Mouse (Mus musculus): Measurements from ENCODE around the gene Olfr1178. TPM values are rescaled to one million over a fixed set of nuclear protein-coding genes. Genes with fewer than 3 reads are reported as not detected.

The Olfr1178 gene
- not detected in 2 replicates for polyA plus RNA-seq (2015; fragmentation: Nextera tagmentation; extraction: Ambion mirVana)

DNA sequence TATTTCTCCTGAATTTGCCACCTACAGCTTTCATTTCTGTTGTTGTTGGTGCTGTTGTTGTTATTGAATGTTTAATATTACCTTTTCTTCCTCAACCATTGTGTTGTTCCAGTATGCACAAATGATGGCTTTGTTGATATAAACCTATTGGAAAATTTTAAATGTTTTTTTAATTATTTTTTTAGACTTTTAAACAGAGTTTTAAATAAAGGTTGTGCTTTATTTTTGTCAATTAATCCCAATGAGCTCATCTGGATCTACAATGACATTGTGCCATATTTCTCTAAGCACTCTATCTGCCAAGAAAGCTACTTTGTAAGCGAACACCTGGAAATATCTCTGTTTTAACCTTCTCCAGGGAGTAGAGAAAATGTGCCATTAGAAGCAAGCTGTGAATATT, at the start of gene Olfr1178:
Gene Olfr1178, plus strand, starts transcription at position 301 of the 400 bp plus-strand sequence.
- Histone ChIP-seq H3K27me3 (replicated peaks; ENCODE audit: control insufficient read depth, insufficient read depth, low read length) (no peaks in the 10 kb centered on the region), H3K27ac (ENCODE audit: low read length) (no peak within 1 kb of the TSS), H3K4me3 (replicated peaks; ENCODE audit: low read length) (no peak within 1 kb of the TSS), H3K4me2 (ENCODE audit: low read length) (no peak within 1 kb of the TSS), H3K9ac (replicated peaks; ENCODE audit: low read depth, low read length) (no peak within 1 kb of the TSS), H3K4me1 (replicated peaks; ENCODE audit: control insufficient read depth, insufficient read depth, low read length) (no peaks in the 10 kb centered on the region), H3K36me3 (ENCODE audit: control insufficient read depth, insufficient read depth) (no peaks in the 10 kb centered on the region), H3K9me3 (ENCODE audit: control insufficient read depth, low read length) (no peaks in the 10 kb centered on the region)
- 85% methylated on average over 1 of the region's 1 CpGs for WGBS
- ATAC-seq = no peak

DNA sequence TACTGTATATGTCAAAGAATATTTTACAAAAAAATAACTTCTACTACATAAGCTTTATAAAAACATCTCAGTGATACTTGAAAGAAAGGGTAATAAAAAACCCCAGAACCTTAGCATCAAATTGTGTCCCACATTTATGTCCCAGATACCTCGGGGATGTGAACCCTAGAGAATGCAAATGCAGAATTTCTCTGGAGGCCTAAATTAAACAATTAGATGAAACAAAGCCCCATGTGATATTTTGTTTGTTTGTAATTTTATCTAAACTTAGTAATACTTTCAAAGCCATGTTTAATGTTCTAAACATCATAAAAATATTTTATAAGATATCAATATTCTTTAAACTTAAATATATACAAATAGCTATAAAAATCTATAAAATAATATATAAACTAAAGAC, 40.5 kb upstream of the Olfr1178 start, which contains the start of gene Olfr1177-ps:
Gene Olfr1177-ps, minus strand, starts transcription at position 101 of the 400 bp plus-strand sequence.
- no peaks in the 10 kb centered on the region for H3K4me1 ChIP-seq (replicated peaks; ENCODE audit: control insufficient read depth, insufficient read depth, low read length)
- H3K27me3 ChIP-seq (replicated peaks; ENCODE audit: control insufficient read depth, insufficient read depth, low read length) = no peaks in the 10 kb centered on the region
- no peak within 1 kb of the TSS for H3K27ac ChIP-seq (ENCODE audit: low read length)
- WGBS = 88% methylated on average over 1 of the region's 1 CpGs
- H3K4me3 ChIP-seq (replicated peaks; ENCODE audit: low read length) = no peak within 1 kb of the TSS
- H3K9me3 ChIP-seq (ENCODE audit: control insufficient read depth, low read length) = no peaks in the 10 kb centered on the region
- H3K9ac ChIP-seq (replicated peaks; ENCODE audit: low read depth, low read length) = no peak within 1 kb of the TSS
- no peak within 1 kb of the TSS for H3K4me2 ChIP-seq (ENCODE audit: low read length)
- ATAC-seq = no peak
- no peaks in the 10 kb centered on the region for H3K36me3 ChIP-seq (ENCODE audit: control insufficient read depth, insufficient read depth)

DNA sequence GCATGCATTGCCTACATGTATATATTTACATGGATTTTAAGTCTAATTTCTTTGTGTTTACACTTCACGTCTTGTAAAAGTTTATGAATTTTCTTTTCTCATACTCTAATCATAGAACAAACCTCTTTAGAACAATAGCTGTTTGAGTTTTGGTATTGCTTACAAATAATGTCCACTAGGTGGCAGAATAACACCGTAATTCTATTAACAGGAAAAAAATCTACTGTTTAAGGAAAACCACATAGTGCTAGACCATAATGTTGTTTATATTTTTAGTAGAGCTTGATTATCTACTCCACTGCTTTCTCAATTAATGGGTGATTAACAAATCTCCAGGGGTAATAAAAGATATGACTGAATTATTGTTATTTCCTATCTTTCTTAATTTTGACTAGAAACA, 30.6 kb upstream of the Olfr1178 start:
- no peaks in the 10 kb centered on the region for H3K36me3 ChIP-seq (ENCODE audit: control insufficient read depth, insufficient read depth)
- ATAC-seq = peak; percentile 50; the same call in 1 of the 2 replicates
- no peaks in the 10 kb centered on the region for H3K27me3 ChIP-seq (replicated peaks; ENCODE audit: control insufficient read depth, insufficient read depth, low read length)
- WGBS = under 1% methylated on average over 2 of the region's 2 CpGs
- H3K4me2 ChIP-seq (ENCODE audit: low read length) = no peak overlapping the region
- H3K9ac ChIP-seq (replicated peaks; ENCODE audit: low read depth, low read length) = no peak overlapping the region
- no peak overlapping the region for H3K4me3 ChIP-seq (replicated peaks; ENCODE audit: low read length)
- no peaks in the 10 kb centered on the region for H3K4me1 ChIP-seq (replicated peaks; ENCODE audit: control insufficient read depth, insufficient read depth, low read length)
- no peaks in the 10 kb centered on the region for H3K9me3 ChIP-seq (ENCODE audit: control insufficient read depth, low read length)
- no peak overlapping the region for H3K27ac ChIP-seq (ENCODE audit: low read length)

DNA sequence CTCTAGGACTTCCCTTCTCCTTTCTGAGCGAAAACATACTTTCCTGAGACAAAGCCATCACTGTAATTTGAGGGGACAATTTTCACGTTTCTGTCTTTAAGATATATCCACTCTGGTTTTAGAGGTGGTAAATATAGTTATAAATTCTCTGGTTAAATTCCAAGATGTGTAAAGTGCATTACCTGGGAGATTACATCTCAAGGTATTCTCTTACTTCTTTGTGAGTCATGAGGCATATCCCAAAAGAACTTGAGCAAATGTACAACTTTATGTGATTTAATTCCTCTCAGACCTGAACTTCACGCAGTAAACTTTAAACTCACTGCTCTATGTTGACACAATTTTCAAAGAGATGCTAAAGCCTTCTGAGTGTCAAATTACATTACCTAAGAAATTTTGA, 19.5 kb downstream of the Olfr1178 start, which contains the start of gene Olfr1179:
Gene Olfr1179, minus strand, starts transcription at position 101 of the 400 bp plus-strand sequence.
- no peak within 1 kb of the TSS for H3K4me3 ChIP-seq (replicated peaks; ENCODE audit: low read length)
- H3K4me1 ChIP-seq (replicated peaks; ENCODE audit: control insufficient read depth, insufficient read depth, low read length) = no peaks in the 10 kb centered on the region
- H3K36me3 ChIP-seq (ENCODE audit: control insufficient read depth, insufficient read depth) = no peaks in the 10 kb centered on the region
- H3K9me3 ChIP-seq (ENCODE audit: control insufficient read depth, low read length) = no peaks in the 10 kb centered on the region
- no peak within 1 kb of the TSS for H3K9ac ChIP-seq (replicated peaks; ENCODE audit: low read depth, low read length)
- no peak for ATAC-seq
- H3K4me2 ChIP-seq (ENCODE audit: low read length) = no peak within 1 kb of the TSS
- 85% methylated on average over 3 of the region's 3 CpGs for WGBS
- no peak within 1 kb of the TSS for H3K27ac ChIP-seq (ENCODE audit: low read length)
- H3K27me3 ChIP-seq (replicated peaks; ENCODE audit: control insufficient read depth, insufficient read depth, low read length) = no peaks in the 10 kb centered on the region

DNA sequence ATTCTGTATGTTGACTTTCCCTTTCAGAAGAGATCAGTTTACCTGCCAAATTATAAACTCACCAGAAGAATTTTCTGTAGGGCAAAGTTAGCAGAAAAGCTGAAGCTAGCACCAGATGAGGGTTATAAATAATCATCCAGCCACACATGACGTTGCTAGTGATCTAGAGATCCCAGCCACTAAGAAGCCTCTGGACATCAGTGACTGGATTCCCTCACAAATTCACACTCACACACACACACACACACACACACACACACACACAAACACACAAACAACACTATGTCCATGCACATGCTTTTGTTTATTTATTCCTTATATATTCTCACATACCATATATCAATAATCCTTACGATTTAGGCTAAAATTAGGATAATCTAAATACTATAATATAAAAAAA, 32.2 kb downstream of the Olfr1178 start, which contains the start of gene Olfr1180:
Gene Olfr1180, minus strand, starts transcription at position 101 of the 400 bp plus-strand sequence.
- Histone ChIP-seq H3K27ac (ENCODE audit: low read length) (no peak within 1 kb of the TSS), H3K9ac (replicated peaks; ENCODE audit: low read depth, low read length) (no peak within 1 kb of the TSS), H3K27me3 (replicated peaks; ENCODE audit: control insufficient read depth, insufficient read depth, low read length) (no peaks in the 10 kb centered on the region), H3K4me1 (replicated peaks; ENCODE audit: control insufficient read depth, insufficient read depth, low read length) (no peaks in the 10 kb centered on the region), H3K4me2 (ENCODE audit: low read length) (no peak within 1 kb of the TSS), H3K4me3 (replicated peaks; ENCODE audit: low read length) (no peak within 1 kb of the TSS), H3K9me3 (ENCODE audit: control insufficient read depth, low read length) (no peaks in the 10 kb centered on the region), H3K36me3 (ENCODE audit: control insufficient read depth, insufficient read depth) (no peaks in the 10 kb centered on the region)
- 83% methylated on average over 2 of the region's 2 CpGs for WGBS
- ATAC-seq = no peak

DNA sequence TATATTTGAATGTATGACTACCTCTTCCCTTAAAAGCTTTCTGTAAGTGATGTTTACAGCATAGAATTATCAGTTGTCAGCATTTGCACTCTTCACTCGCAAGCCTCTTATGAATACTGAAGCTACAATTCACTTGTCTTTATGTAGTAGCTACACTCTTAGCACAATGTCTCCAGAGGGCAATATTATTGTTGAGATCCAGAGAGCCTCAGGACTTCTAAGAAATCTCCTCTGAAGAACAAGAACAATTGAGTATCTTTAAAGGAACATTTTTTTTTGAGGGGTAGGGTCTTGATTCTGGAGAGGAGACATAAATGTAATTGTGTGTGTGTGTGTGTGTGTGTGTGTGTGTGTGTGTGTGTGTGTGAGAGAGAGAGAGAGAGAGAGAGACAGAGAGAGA, 39.2 kb downstream of the Olfr1178 start, which contains the start of gene Olfr1181:
Gene Olfr1181, minus strand, starts transcription at position 101 of the 400 bp plus-strand sequence.
- Histone ChIP-seq H3K36me3 (ENCODE audit: control insufficient read depth, insufficient read depth) (no peaks in the 10 kb centered on the region), H3K27me3 (replicated peaks; ENCODE audit: control insufficient read depth, insufficient read depth, low read length) (no peaks in the 10 kb centered on the region), H3K4me3 (replicated peaks; ENCODE audit: low read length) (no peak within 1 kb of the TSS), H3K4me1 (replicated peaks; ENCODE audit: control insufficient read depth, insufficient read depth, low read length) (no peaks in the 10 kb centered on the region), H3K9me3 (ENCODE audit: control insufficient read depth, low read length) (no peaks in the 10 kb centered on the region), H3K9ac (replicated peaks; ENCODE audit: low read depth, low read length) (no peak within 1 kb of the TSS), H3K27ac (ENCODE audit: low read length) (no peak within 1 kb of the TSS), H3K4me2 (ENCODE audit: low read length) (no peak within 1 kb of the TSS)
- WGBS = 96% methylated on average over 1 of the region's 1 CpGs
- no peak for ATAC-seq

DNA sequence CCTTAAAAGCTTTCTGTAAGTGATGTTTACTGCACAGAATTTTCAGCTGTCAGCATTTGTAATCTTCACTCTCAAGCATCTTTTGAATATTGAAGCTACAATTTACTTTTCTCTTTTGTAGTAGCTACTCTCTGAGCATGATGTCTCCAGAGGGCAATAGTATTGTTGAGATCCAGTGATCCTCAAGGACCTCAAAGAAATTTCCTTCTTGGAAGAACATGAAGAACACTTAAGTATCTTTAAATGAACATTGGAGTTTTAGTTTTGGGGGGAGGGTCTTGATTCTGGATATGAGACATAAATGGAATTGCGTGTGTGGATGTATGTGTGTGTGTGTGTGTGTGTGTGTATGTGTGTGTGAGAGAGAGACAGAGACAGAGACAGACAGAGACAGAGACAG, 62.2 kb downstream of the Olfr1178 start, which contains the start of gene Gm13757:
Gene Gm13757, minus strand, starts transcription at position 101 of the 400 bp plus-strand sequence.
- 90% methylated on average over 1 of the region's 1 CpGs for WGBS
- no peak within 1 kb of the TSS for H3K4me2 ChIP-seq (ENCODE audit: low read length)

More for the DNA sequence above, 62.2 kb downstream of the Olfr1178 start, which contains the start of gene Gm13757:
- Histone ChIP-seq H3K4me3 (replicated peaks; ENCODE audit: low read length) (no peak within 1 kb of the TSS), H3K36me3 (ENCODE audit: control insufficient read depth, insufficient read depth) (no peaks in the 10 kb centered on the region), H3K27me3 (replicated peaks; ENCODE audit: control insufficient read depth, insufficient read depth, low read length) (no peaks in the 10 kb centered on the region), H3K9ac (replicated peaks; ENCODE audit: low read depth, low read length) (no peak within 1 kb of the TSS), H3K4me1 (replicated peaks; ENCODE audit: control insufficient read depth, insufficient read depth, low read length) (no peaks in the 10 kb centered on the region), H3K27ac (ENCODE audit: low read length) (no peak within 1 kb of the TSS), H3K9me3 (ENCODE audit: control insufficient read depth, low read length) (no peaks in the 10 kb centered on the region)
- no peak for ATAC-seq

Other genes with a start within 250 kb of the Olfr1178 start
- not detected in 2 replicates for gene Olfr1167, start 231.9 kb upstream of the Olfr1178 start, polyA plus RNA-seq (2015; fragmentation: Nextera tagmentation; extraction: Ambion mirVana)
- gene Olfr1168, start 205.2 kb upstream of the Olfr1178 start, polyA plus RNA-seq (2015; fragmentation: Nextera tagmentation; extraction: Ambion mirVana) = not detected in 2 replicates
- gene Olfr1170, start 158.7 kb upstream of the Olfr1178 start, polyA plus RNA-seq (2015; fragmentation: Nextera tagmentation; extraction: Ambion mirVana) = not detected in 2 replicates
- gene Olfr1173, start 107.2 kb upstream of the Olfr1178 start, polyA plus RNA-seq (2015; fragmentation: Nextera tagmentation; extraction: Ambion mirVana) = not detected in 2 replicates
- gene Olfr1174-ps, start 71.9 kb upstream of the Olfr1178 start, polyA plus RNA-seq (2015; fragmentation: Nextera tagmentation; extraction: Ambion mirVana) = not detected in 2 replicates
- not detected in 2 replicates for gene Olfr1175-ps, start 59.8 kb upstream of the Olfr1178 start, polyA plus RNA-seq (2015; fragmentation: Nextera tagmentation; extraction: Ambion mirVana)
- gene Olfr1176, start 50.3 kb upstream of the Olfr1178 start, polyA plus RNA-seq (2015; fragmentation: Nextera tagmentation; extraction: Ambion mirVana) = not detected in 2 replicates
- gene Olfr1177-ps, start 40.6 kb upstream of the Olfr1178 start, polyA plus RNA-seq (2015; fragmentation: Nextera tagmentation; extraction: Ambion mirVana) = not detected in 2 replicates
- gene Olfr1179, start 19.4 kb downstream of the Olfr1178 start, polyA plus RNA-seq (2015; fragmentation: Nextera tagmentation; extraction: Ambion mirVana) = not detected in 2 replicates
- gene Olfr1180, start 32.1 kb downstream of the Olfr1178 start, polyA plus RNA-seq (2015; fragmentation: Nextera tagmentation; extraction: Ambion mirVana) = not detected in 2 replicates
- not detected in 2 replicates for gene Olfr1181, start 39.1 kb downstream of the Olfr1178 start, polyA plus RNA-seq (2015; fragmentation: Nextera tagmentation; extraction: Ambion mirVana)
- not detected in 2 replicates for gene Gm13757, start 62.1 kb downstream of the Olfr1178 start, polyA plus RNA-seq (2015; fragmentation: Nextera tagmentation; extraction: Ambion mirVana)
- gene Olfr1183, start 67.8 kb downstream of the Olfr1178 start, polyA plus RNA-seq (2015; fragmentation: Nextera tagmentation; extraction: Ambion mirVana) = not detected in 2 replicates
- not detected in 2 replicates for gene Olfr1184, start 96.5 kb downstream of the Olfr1178 start, polyA plus RNA-seq (2015; fragmentation: Nextera tagmentation; extraction: Ambion mirVana)
- gene Olfr1185-ps1, start 106.3 kb downstream of the Olfr1178 start, polyA plus RNA-seq (2015; fragmentation: Nextera tagmentation; extraction: Ambion mirVana) = not detected in 2 replicates
- gene Olfr1186, start 131.5 kb downstream of the Olfr1178 start, polyA plus RNA-seq (2015; fragmentation: Nextera tagmentation; extraction: Ambion mirVana) = not detected in 2 replicates
- gene Olfr1188, start 169.9 kb downstream of the Olfr1178 start, polyA plus RNA-seq (2015; fragmentation: Nextera tagmentation; extraction: Ambion mirVana) = not detected in 2 replicates
- gene Olfr1189, start 199.4 kb downstream of the Olfr1178 start, polyA plus RNA-seq (2015; fragmentation: Nextera tagmentation; extraction: Ambion mirVana) = not detected in 2 replicates

Data from forebrain, embryonic 16.5 days (tissue).